ENCODE assay signal across 8 mouse cellular contexts in the genomic region with DNA sequence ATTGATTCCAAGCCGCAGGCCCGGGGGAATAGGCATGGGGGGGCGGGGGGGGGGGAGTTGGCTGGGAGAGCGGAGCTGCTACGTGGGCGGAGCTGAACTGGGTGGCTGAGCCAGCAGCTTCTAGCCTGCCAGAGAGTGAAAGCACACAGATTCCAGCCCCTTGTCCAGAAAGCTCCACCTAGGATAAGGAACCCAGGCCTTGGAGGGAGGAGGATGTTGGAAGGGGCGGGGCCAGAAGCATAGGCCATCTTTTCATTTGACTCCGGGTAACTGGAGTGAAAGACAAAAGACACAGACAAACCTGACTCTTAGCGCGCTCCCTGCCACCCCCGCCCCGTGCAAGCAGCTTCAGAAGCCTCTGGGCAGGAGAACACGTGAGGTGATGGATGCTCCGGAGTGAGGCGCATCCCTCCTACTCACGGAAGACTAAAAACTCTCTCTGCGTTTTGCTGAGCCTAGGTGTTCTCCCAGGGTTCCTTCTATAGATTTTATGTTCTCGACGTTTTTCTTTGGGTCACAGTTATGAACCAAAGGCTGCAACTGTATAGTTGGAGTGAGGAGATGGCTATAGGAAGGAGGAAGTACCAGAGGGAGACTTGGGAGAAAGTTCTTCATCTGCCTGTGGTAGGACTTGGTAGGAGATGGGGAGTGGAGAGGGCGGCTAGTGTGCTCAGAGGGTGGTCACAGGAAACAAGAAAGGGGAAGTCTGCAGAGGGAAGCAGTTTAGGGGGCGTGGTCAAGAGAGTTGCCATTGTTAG.
DNase-seq lines count a peak whose midpoint lies in the region; ATAC-seq lines count a peak whose summit lies in the region.

No protein-coding gene starts in this region.

- H3K27me3 ChIP-seq in embryonic facial prominence, embryonic 13.5 days: 0 out of 2 replicates have a peak, but pooled peaks cover 4% of the 10 kb centered on the region
- 0 out of 2 replicates have a peak, but pooled peaks cover 4% of the 10 kb centered on the region for H3K27me3 ChIP-seq in limb, embryonic 15.5 days
- no peaks in the 10 kb centered on the region for H3K27me3 ChIP-seq in midbrain, embryonic 16.5 days (ENCODE audit: control insufficient read depth, insufficient read depth, low read depth, low read length)

- WGBS in embryonic facial prominence, embryonic 13.5 days: under 1% methylated on average over 21 of the region's 21 CpGs
- WGBS in limb, embryonic 15.5 days: 1% methylated on average over 21 of the region's 21 CpGs
- WGBS in midbrain, embryonic 16.5 days: 2% methylated on average over 21 of the region's 21 CpGs

- no peaks in the 10 kb centered on the region for H3K9me3 ChIP-seq in embryonic facial prominence, embryonic 13.5 days
- no peaks in the 10 kb centered on the region for H3K9me3 ChIP-seq in limb, embryonic 15.5 days
- no peaks in the 10 kb centered on the region for H3K9me3 ChIP-seq in midbrain, embryonic 16.5 days (replicated peaks; ENCODE audit: control insufficient read depth, low read length, poor library complexity, severe bottlenecking)

- H3K4me3 ChIP-seq in embryonic facial prominence, embryonic 13.5 days: peak overlapping the region; percentile 46
- H3K4me3 ChIP-seq in limb, embryonic 15.5 days: peak overlapping the region; percentile 38
- H3K4me3 ChIP-seq in midbrain, embryonic 16.5 days (ENCODE audit: low read depth, low read length): peak overlapping the region; percentile 41

- peak; percentile 5 for DNase-seq in cerebellum, adult 11 months
- DNase-seq in cerebellum, adult 11-12 months: no peak
- peak; percentile 86 to 88 for DNase-seq in heart, adult 9 months (ENCODE audit: low spot score in 2 of 2)
- DNase-seq in kidney, adult 9 months: peak; percentile 76
- DNase-seq in spleen, postnatal 4 days (ENCODE audit: low spot score in 2 of 2): peak; percentile 36 to 67

- no peaks in the 10 kb centered on the region for H3K36me3 ChIP-seq in embryonic facial prominence, embryonic 13.5 days
- H3K36me3 ChIP-seq in limb, embryonic 15.5 days: no peaks in the 10 kb centered on the region
- H3K36me3 ChIP-seq in midbrain, embryonic 16.5 days (ENCODE audit: control insufficient read depth, insufficient read depth, low read length): no peaks in the 10 kb centered on the region

- H3K4me1 ChIP-seq in embryonic facial prominence, embryonic 13.5 days: peaks cover 25% of the 10 kb centered on the region
- H3K4me1 ChIP-seq in limb, embryonic 15.5 days: peaks cover 25% of the 10 kb centered on the region
- H3K4me1 ChIP-seq in midbrain, embryonic 16.5 days (ENCODE audit: control insufficient read depth, insufficient read depth, low read length): peaks cover 10% of the 10 kb centered on the region

- H3K9ac ChIP-seq in embryonic facial prominence, embryonic 13.5 days: peak overlapping the region; percentile 69
- H3K9ac ChIP-seq in limb, embryonic 15.5 days: 0 out of 2 replicates have a peak overlapping the region, but pooled peaks have one; percentile 15
- H3K9ac ChIP-seq in midbrain, embryonic 16.5 days (ENCODE audit: low read depth, low read length): peak overlapping the region; percentile 22

- H3K4me2 ChIP-seq in embryonic facial prominence, embryonic 13.5 days: peak overlapping the region; percentile 79
- H3K4me2 ChIP-seq in limb, embryonic 15.5 days: peak overlapping the region; percentile 63
- H3K4me2 ChIP-seq in midbrain, embryonic 16.5 days (ENCODE audit: low read length): peak overlapping the region; percentile 60

- peak; percentile 90 for ATAC-seq in embryonic facial prominence, embryonic 13.5 days (ENCODE audit: insufficient number of reproducible peaks, insufficient read depth, low FRiP score, low TSS enrichment, low read depth)
- peak; percentile 88 for ATAC-seq in limb, embryonic 15.5 days (ENCODE audit: insufficient number of reproducible peaks, low FRiP score, low TSS enrichment, low read depth)
- ATAC-seq in midbrain, embryonic 16.5 days: peak; percentile 92

- H3K27ac ChIP-seq in embryonic facial prominence, embryonic 13.5 days: peak overlapping the region; percentile 88
- peak overlapping the region; percentile 77 for H3K27ac ChIP-seq in limb, embryonic 15.5 days
- peak overlapping the region; percentile 30; the same call in 1 of the 2 replicates for H3K27ac ChIP-seq in midbrain, embryonic 16.5 days (ENCODE audit: low read length)

Comparison
In these comparisons a context has a peak if more than half of its experiments do, and no peak if none do; other contexts are left out.
1. H3K27ac ChIP-seq: peak in every context shown above with its lines; median percentile 88 in embryonic facial prominence, embryonic 13.5 days; 77 in limb, embryonic 15.5 days; 30 in midbrain, embryonic 16.5 days.
2. H3K9ac ChIP-seq: peak in every context shown above with its lines; median percentile 69 in embryonic facial prominence, embryonic 13.5 days; 22 in midbrain, embryonic 16.5 days; 15 in limb, embryonic 15.5 days.